In genomic region chr14:27271371-27272071, GRCm38 (mm10) we compare ENCODE assay signal across 11 mouse cellular contexts.
DNase-seq lines count a peak whose midpoint lies in the region; ATAC-seq and TF ChIP-seq lines count a peak whose summit lies in the region.
"Had no signal": no experiment of that assay in that cellular context is flagged by ENCODE, and none has a peak within 500 bp of the region (broad histone marks: within the 10 kb centered on the region; RNA-seq: fewer than 3 reads in every experiment).

No protein-coding gene starts in this region.

- no peak for ATAC-seq in inflammation-experienced regulatory T-cells, adult 6 months
- ATAC-seq: intestine, postnatal 0 days had no signal

- TF ChIP-seq CTCF in brain, embryonic 14.5 days (IDR thresholded peaks at IDR 0.05; ENCODE audit: borderline replicate concordance, extremely low read depth, insufficient read depth, insufficient read length), result no peak

- TF ChIP-seq POLR2A in brain, embryonic 14.5 days (IDR thresholded peaks at IDR 0.05; ENCODE audit: borderline replicate concordance, extremely low read depth, insufficient read depth, insufficient read length, poor library complexity, severe bottlenecking), result no peak

- peak; percentile 16 for DNase-seq in heart, postnatal 4 days
- no peak for DNase-seq in heart, adult 18-20 months
- DNase-seq in ES-CJ7 (ENCODE audit: low read depth, low spot score), result peak; percentile 24
- peak; percentile 49 for DNase-seq in brain, embryonic 14.5 days (ENCODE audit: low read depth)
- DNase-seq in layer of hippocampus, postnatal 36 days, result peak; percentile 29 to 30
- no peak for DNase-seq in frontal cortex, postnatal 25 days (ENCODE audit: low spot score in 2 of 2)
- DNase-seq in T-cell, adult 2 months (ENCODE audit: low spot score), result no peak
- DNase-seq: gastrocnemius, postnatal 14 days; lung, embryonic 14.5 days had no signal

Comparison
In these comparisons a context has a peak if more than half of its experiments do, and no peak if none do; other contexts are left out.
1. DNase-seq: peak in heart, postnatal 4 days (single experiment), ES-CJ7 (single experiment), brain, embryonic 14.5 days (single experiment) and layer of hippocampus, postnatal 36 days (2 of 2); none in heart, adult 18-20 months (0 of 2), frontal cortex, postnatal 25 days (0 of 2) and T-cell, adult 2 months (single experiment).